Comparison of ENCODE assay signal across 18 mouse cellular contexts in genomic region chr19:40726614-40727013, GRCm38 (mm10). TPM values are rescaled to one million over a fixed set of nuclear protein-coding genes. Genes with fewer than 3 reads are reported as not detected.
DNase-seq lines count a peak whose midpoint lies in the region; ATAC-seq and TF ChIP-seq lines count a peak whose summit lies in the region.
"Had no signal": no experiment of that assay in that cellular context is flagged by ENCODE, and none has a peak within 500 bp of the region (broad histone marks: within the 10 kb centered on the region; RNA-seq: fewer than 3 reads in every experiment).

No protein-coding gene starts in this region.

- H3K4me1 ChIP-seq in kidney, postnatal 0 days (replicated peaks; ENCODE audit: insufficient read depth, low read length) = no peaks in the 10 kb centered on the region
- H3K4me1 ChIP-seq in kidney, embryonic 14.5 days (ENCODE audit: control insufficient read depth, insufficient read depth, low read length) = peaks cover 3% of the 10 kb centered on the region; the same call in 1 of the 2 replicates
- H3K4me1 ChIP-seq in embryonic facial prominence, embryonic 15.5 days = peaks cover 12% of the 10 kb centered on the region
- H3K4me1 ChIP-seq: heart, embryonic 15.5 days had no signal

- H3K4me3 ChIP-seq in kidney, postnatal 0 days (replicated peaks; ENCODE audit: low read depth, low read length) = no peak overlapping the region
- no peak overlapping the region for H3K4me3 ChIP-seq in kidney, embryonic 14.5 days (ENCODE audit: low read length)
- H3K4me3 ChIP-seq in embryonic facial prominence, embryonic 15.5 days (replicated peaks) = no peak overlapping the region
- H3K4me3 ChIP-seq: forebrain, embryonic 12.5 days; heart, embryonic 15.5 days; hindbrain, embryonic 15.5 days had no signal

- no peaks in the 10 kb centered on the region for H3K9me3 ChIP-seq in kidney, postnatal 0 days (replicated peaks; ENCODE audit: low read length)
- H3K9me3 ChIP-seq in kidney, embryonic 14.5 days (ENCODE audit: control insufficient read depth, low read length) = no peaks in the 10 kb centered on the region
- H3K9me3 ChIP-seq in embryonic facial prominence, embryonic 15.5 days (replicated peaks) = no peaks in the 10 kb centered on the region
- H3K9me3 ChIP-seq: forebrain, embryonic 12.5 days; heart, embryonic 15.5 days; hindbrain, embryonic 15.5 days had no signal

- H3K36me3 ChIP-seq in kidney, postnatal 0 days (ENCODE audit: insufficient read depth, low read length) = no peaks in the 10 kb centered on the region
- H3K36me3 ChIP-seq in kidney, embryonic 14.5 days (ENCODE audit: control insufficient read depth, insufficient read depth, low read length) = no peaks in the 10 kb centered on the region
- H3K36me3 ChIP-seq in embryonic facial prominence, embryonic 15.5 days = no peaks in the 10 kb centered on the region
- H3K36me3 ChIP-seq: forebrain, embryonic 12.5 days; heart, embryonic 15.5 days; hindbrain, embryonic 15.5 days had no signal

- peak; percentile 90 for DNase-seq in heart, adult 11 months
- DNase-seq in heart, postnatal 4 days = no peak
- peak; percentile 45 for DNase-seq in kidney, postnatal 0 days (ENCODE audit: low spot score)
- peak; percentile 46 for DNase-seq in skeletal muscle tissue, adult 2 months (ENCODE audit: low read depth, low spot score)
- DNase-seq: adrenal gland, adult 2 months; adrenal gland, postnatal 25 days; cerebellum, adult 18-20 months; cerebellum, adult 9-11 months; cerebellum, postnatal 36 days; kidney, adult 11 months had no signal

- H3K27me3 ChIP-seq in kidney, postnatal 0 days (ENCODE audit: insufficient read depth, low read length) = no peaks in the 10 kb centered on the region
- H3K27me3 ChIP-seq in kidney, embryonic 14.5 days (ENCODE audit: control insufficient read depth, insufficient read depth, low read length) = no peaks in the 10 kb centered on the region
- no peaks in the 10 kb centered on the region for H3K27me3 ChIP-seq in embryonic facial prominence, embryonic 15.5 days
- H3K27me3 ChIP-seq: hindbrain, embryonic 15.5 days had no signal

- 46% methylated on average over 2 of the region's 2 CpGs for WGBS in kidney, postnatal 0 days
- WGBS in kidney, embryonic 14.5 days = 67% methylated on average over 2 of the region's 2 CpGs
- WGBS in embryonic facial prominence, embryonic 15.5 days = 38% methylated on average over 2 of the region's 2 CpGs

- no peak overlapping the region for H3K27ac ChIP-seq in kidney, postnatal 0 days
- H3K27ac ChIP-seq in kidney, embryonic 14.5 days (ENCODE audit: low read depth, low read length) = no peak overlapping the region
- peak overlapping the region; percentile 4; the same call in 1 of the 2 replicates for H3K27ac ChIP-seq in embryonic facial prominence, embryonic 15.5 days (replicated peaks)
- H3K27ac ChIP-seq: forebrain, embryonic 12.5 days; hindbrain, embryonic 15.5 days had no signal

- no peak for TF ChIP-seq CTCF in kidney, postnatal 0 days (IDR thresholded peaks at IDR 0.05; ENCODE audit: low read depth)

- H3K4me2 ChIP-seq in kidney, postnatal 0 days (ENCODE audit: low read length) = no peak overlapping the region
- H3K4me2 ChIP-seq in kidney, embryonic 14.5 days (replicated peaks; ENCODE audit: low read depth, low read length) = no peak overlapping the region
- H3K4me2 ChIP-seq in embryonic facial prominence, embryonic 15.5 days (replicated peaks) = no peak overlapping the region
- H3K4me2 ChIP-seq: forebrain, embryonic 12.5 days; heart, embryonic 15.5 days; hindbrain, embryonic 15.5 days had no signal

- ATAC-seq in kidney, postnatal 0 days (replicated peaks; ENCODE audit: low FRiP score, low read depth) = no peak
- no peak for ATAC-seq in kidney, embryonic 14.5 days (ENCODE audit: low FRiP score, low TSS enrichment)
- no peak for ATAC-seq in embryonic facial prominence, embryonic 15.5 days (ENCODE audit: insufficient number of reproducible peaks, low FRiP score, low TSS enrichment, low read depth)
- ATAC-seq: forebrain, embryonic 16.5 days had no signal

- H3K9ac ChIP-seq in kidney, postnatal 0 days (ENCODE audit: low read depth, low read length) = no peak overlapping the region
- no peak overlapping the region for H3K9ac ChIP-seq in kidney, embryonic 14.5 days (ENCODE audit: low read depth, low read length)
- H3K9ac ChIP-seq in embryonic facial prominence, embryonic 15.5 days = no peak overlapping the region
- H3K9ac ChIP-seq: forebrain, embryonic 12.5 days; heart, embryonic 15.5 days; hindbrain, embryonic 15.5 days had no signal

RNA-seq across cellular contexts. Expression of gene Cc2d2b, which starts 21.9 kb away (rescaled TPM):
- total RNA-seq in heart, postnatal 4 days (2021) = not detected
- polyA plus RNA-seq in kidney, postnatal 0 days (2015; fragmentation: Nextera tagmentation; extraction: Ambion mirVana) = 0.11 TPM in 1 of 2 replicates, not detected in the other
- polyA plus RNA-seq in kidney, embryonic 14.5 days (2014; fragmentation: Nextera tagmentation; extraction: Ambion mirVana) = 0.39 TPM in 1 of 2 replicates, not detected in the other
- polyA plus RNA-seq in embryonic facial prominence, embryonic 15.5 days (2015; fragmentation: Nextera tagmentation; extraction: Ambion mirVana) = not detected in 2 replicates
- total RNA-seq: adrenal gland, adult 2 months; gastrocnemius, adult 8-10 months; heart, postnatal 25 days had no signal
- polyA plus RNA-seq: adrenal gland, adult 2 months; heart, embryonic 15.5 days had no signal
